Mouse (Mus musculus) G1E (cell line): ENCODE measurements around the gene Taok2. TPM values are rescaled to one million over a fixed set of nuclear protein-coding genes. Genes with fewer than 3 reads are reported as not detected.

Source experiments
- ATAC-seq: 2 replicates; pipeline ENCODE4 v1.8.0; 2016; ENCODE audit warnings: mild to moderate bottlenecking; ENCODE audit not compliant: insufficient number of reproducible peaks, poor library complexity, low FRiP score, severe bottlenecking; ENCODE audit errors: extremely low read depth
- DNase-seq: peaks from one replicate; pipeline ENCODE4 v3.0.0; 2012; ENCODE audit warnings: low spot score
- H3K27me3 ChIP-seq: 2 replicates; pipeline ENCODE4 v1.6.1; 2012; ENCODE audit warnings: mild to moderate bottlenecking, low read length, inconsistent platforms; ENCODE audit not compliant: insufficient read depth
- H3K36me3 ChIP-seq: replicated peaks from 2 replicates; pipeline ENCODE3; 2012; ENCODE audit warnings: mild to moderate bottlenecking, inconsistent platforms
- H3K4me1 ChIP-seq: 2 replicates; pipeline ENCODE4 v1.6.1; 2012; ENCODE audit warnings: low read depth, low read length, inconsistent platforms, mixed read lengths; ENCODE audit not compliant: insufficient read depth
- H3K4me3 ChIP-seq: 2 replicates; pipeline ENCODE4 v1.5.1; 2012; ENCODE audit warnings: low read depth, mild to moderate bottlenecking, inconsistent platforms, low read length, moderate library complexity, mixed read lengths
- H3K9me3 ChIP-seq: replicated peaks from 2 replicates; pipeline ENCODE4 v1.6.1; 2012; ENCODE audit warnings: inconsistent platforms
- CTCF ChIP-seq: IDR thresholded peaks from 2 replicates; pipeline ENCODE4 v1.5.1; 2012; ENCODE audit warnings: low read depth, low read length, inconsistent platforms, mixed read lengths
- GATA1 ChIP-seq: IDR thresholded peaks from 2 replicates; pipeline ENCODE4 v1.6.1; 2012; ENCODE audit warnings: borderline replicate concordance, low read length, inconsistent platforms, mixed read lengths
- GATA2 ChIP-seq: IDR thresholded peaks from 2 replicates; pipeline ENCODE4 v1.6.1; 2012; ENCODE audit warnings: low read depth, low read length, inconsistent platforms, borderline replicate concordance
- POLR2AphosphoS5 ChIP-seq: IDR thresholded peaks from 2 replicates; pipeline ENCODE4 v1.6.1; 2012; ENCODE audit warnings: low read depth, low read length, inconsistent platforms; ENCODE audit not compliant: insufficient replicate concordance
- TAL1 ChIP-seq: conservative IDR thresholded peaks from 2 replicates; pipeline ENCODE4 v1.6.1; 2012; ENCODE audit warnings: low read depth, low read length, inconsistent platforms, mixed read lengths
- polyA plus RNA-seq: library from polyadenylated mRNA; stranded (reverse); fragments of >175 nt; gene quantifications from 2 replicates; pipeline ENCODE4 v1.2.3, GENCODE M21; 2012
- total RNA-seq, 2 experiments: library from RNA; stranded (forward) in 1 of 2; stranded (reverse) in 1 of 2; fragments of 200-1000 nt in 1 of 2; fragments of >200 nt in 1 of 2; fragmentation: Nextera tagmentation in 1 of 2; gene quantifications; 2 replicates each; pipeline ENCODE4 v1.2.3; 2014 to 2017

Gene Taok2
- total and polyA plus RNA-seq, 3 experiments, result 36.2 to 181 (median 53.6) TPM

DNA sequence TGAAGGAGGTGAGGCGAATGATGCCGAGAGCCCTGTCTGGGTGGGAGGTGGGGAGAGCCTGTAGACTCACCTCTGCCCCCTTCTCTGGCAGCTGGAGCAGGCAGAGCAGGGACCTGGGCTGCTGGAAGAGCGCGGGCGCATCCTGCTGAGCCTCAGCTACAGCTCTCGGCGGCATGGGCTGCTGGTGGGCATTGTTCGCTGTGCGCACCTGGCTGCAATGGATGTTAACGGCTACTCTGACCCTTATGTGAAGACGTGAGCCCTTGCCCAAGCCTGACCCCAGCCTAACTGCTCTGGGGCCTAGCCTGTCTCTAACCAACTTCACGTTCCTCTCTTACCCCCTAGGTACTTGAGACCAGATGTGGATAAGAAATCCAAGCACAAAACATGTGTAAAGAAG lies 33.3 kb downstream of the Taok2 start:
- peaks cover 41% of the 10 kb centered on the region for H3K27me3 ChIP-seq
- peaks cover 61% of the 10 kb centered on the region for H3K36me3 ChIP-seq
- TF ChIP-seq GATA1 (no peak), TAL1 (no peak)
- no peak for DNase-seq
- H3K4me3 ChIP-seq, result no peak overlapping the region
- H3K9me3 ChIP-seq, result no peaks in the 10 kb centered on the region
- ATAC-seq, result no peak
- H3K4me1 ChIP-seq, result peaks cover 46% of the 10 kb centered on the region

DNA sequence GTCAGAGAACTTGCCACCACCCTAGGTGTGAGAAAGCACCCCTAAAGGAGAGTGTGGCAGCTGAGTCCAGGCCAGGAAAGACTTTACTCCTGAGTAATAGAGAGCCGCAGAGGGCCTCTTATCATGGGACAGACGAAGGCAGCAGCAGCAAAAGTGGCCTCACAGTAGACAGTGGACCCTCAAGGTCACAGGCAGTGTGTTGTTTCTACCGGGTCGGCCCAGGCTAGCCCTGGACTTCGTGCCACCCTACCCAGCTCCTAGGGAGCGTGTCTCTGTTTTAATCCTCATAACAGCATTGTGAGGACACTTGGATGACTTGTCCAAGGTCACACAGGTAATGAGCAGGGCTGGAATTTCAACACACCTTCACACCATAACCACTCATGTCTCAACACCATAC lies 34.3 kb downstream of the Taok2 start:
- Histone ChIP-seq H3K4me1 (peaks cover 36% of the 10 kb centered on the region), H3K4me3 (no peak overlapping the region), H3K27me3 (peaks cover 46% of the 10 kb centered on the region), H3K36me3 (peaks cover 50% of the 10 kb centered on the region), H3K9me3 (no peaks in the 10 kb centered on the region)
- DNase-seq (no peak), ATAC-seq (no peak)
- TF ChIP-seq GATA2 (no peak), GATA1 (no peak), POLR2AphosphoS5 (peak; percentile 86; the same call in 1 of the 2 replicates)

DNA sequence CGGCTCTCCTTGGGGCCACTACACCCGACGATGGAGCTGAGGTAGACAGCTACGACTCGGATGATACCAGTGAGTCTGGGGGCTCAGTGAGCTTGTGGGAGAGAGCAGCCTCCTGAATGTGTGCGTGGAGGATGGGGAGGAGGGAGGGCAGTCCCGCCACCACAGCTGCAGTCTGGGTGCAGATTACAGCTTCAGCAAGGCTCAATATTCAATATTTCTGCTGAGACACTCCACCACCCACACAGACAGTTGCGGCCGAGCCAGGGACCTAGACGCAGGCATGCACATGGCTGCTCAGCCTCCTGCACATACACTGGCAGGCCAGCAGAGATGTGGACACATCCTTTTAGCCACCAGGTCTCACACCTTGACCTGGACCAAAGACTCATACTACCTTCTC lies 35.7 kb downstream of the Taok2 start:
- Histone ChIP-seq H3K9me3 (no peaks in the 10 kb centered on the region), H3K27me3 (peaks cover 58% of the 10 kb centered on the region), H3K4me1 (peaks cover 23% of the 10 kb centered on the region), H3K4me3 (no peak overlapping the region), H3K36me3 (peaks cover 37% of the 10 kb centered on the region)
- DNase-seq (no peak), ATAC-seq (peak; percentile 8; the same call in 1 of the 2 replicates)
- TF ChIP-seq TAL1 (no peak), CTCF (no peak), POLR2AphosphoS5 (no peak), GATA1 (no peak), GATA2 (no peak)

DNA sequence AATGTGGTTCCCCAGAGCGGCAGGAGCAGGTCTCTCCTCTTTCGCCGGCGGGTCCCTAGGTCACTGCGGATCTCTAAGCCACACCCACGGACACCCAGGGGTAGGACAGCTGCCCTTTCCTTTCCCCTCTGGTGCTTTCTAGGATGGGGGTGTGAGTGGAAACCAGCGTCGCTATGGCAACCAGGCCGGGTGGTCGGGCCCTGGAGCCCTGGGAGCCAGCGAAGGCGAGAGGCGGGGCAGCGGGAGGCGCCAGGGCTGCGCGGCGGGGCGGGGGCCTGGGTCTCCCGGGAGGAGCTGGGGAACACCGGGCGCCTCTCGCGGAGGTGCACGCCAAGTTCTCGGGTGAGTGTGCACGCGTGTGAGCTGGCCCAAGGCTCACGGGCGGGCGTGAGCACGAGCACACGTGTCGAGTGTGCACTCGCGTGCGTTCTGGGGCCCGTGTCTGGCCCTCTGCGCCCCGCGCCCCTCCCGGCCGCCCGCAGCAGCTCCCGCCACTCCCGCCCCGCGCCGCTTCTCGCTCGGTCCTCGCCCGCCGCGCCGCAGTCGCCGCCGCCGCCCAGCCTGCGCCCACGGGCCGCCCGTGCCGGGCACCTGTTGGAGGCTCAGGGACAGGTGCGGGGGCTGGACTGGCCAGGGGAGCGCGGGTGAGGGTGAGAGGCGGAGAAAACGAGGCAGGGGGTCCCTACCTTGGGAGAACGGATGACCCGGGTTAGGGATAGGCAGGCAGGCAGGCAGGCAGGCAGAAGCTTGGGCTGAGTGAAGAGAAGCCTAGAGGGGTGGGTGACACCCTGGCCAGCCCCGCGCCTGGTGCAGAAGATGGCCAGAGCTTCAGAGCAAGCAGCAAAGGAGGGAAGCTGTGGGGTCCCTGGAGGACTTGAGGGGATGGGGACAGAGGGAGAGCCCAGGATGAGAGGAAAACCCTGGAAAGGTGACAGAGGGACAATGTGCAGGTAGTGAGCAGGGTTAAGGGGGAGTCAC lies 36.8 kb downstream of the Taok2 start:
- Histone ChIP-seq H3K4me3 (no peak overlapping the region; the same call in 1 of the 2 replicates), H3K36me3 (peaks cover 26% of the 10 kb centered on the region), H3K27me3 (peaks cover 67% of the 10 kb centered on the region), H3K9me3 (no peaks in the 10 kb centered on the region), H3K4me1 (peaks cover 17% of the 10 kb centered on the region)
- DNase-seq (no peak), ATAC-seq (no peak)
- TF ChIP-seq CTCF (no peak), GATA1 (no peak), POLR2AphosphoS5 (no peak), GATA2 (no peak), TAL1 (no peak)

DNA sequence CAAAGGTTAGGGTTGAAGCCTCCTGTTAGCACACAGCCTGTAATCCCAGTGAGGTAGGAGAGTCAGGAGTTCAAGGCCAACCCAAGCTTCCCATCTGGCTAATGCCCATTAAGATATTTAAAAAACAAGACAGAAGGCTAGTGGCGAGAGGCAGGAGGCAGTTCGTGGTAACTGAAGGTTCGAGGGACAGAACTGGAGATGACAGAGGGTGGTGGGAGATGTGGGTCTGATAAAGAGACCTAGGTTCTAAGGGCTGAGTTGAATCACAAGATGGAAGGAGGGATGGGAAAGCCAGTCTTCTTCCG lies 37.4 kb downstream of the Taok2 start, which contains the start of gene Doc2a:
Gene Doc2a (plus strand): TSS at position 301 of the 305 bp plus-strand sequence.
- Histone ChIP-seq H3K27me3 (peaks cover 71% of the 10 kb centered on the region), H3K4me1 (peaks cover 13% of the 10 kb centered on the region), H3K36me3 (peaks cover 19% of the 10 kb centered on the region), H3K4me3 (no peak within 1 kb of the TSS; the same call in 1 of the 2 replicates), H3K9me3 (no peaks in the 10 kb centered on the region)
- TF ChIP-seq POLR2AphosphoS5 (no peak), GATA1 (no peak), TAL1 (no peak), GATA2 (no peak), CTCF (no peak)
- DNase-seq, result no peak
- no peak for ATAC-seq

DNA sequence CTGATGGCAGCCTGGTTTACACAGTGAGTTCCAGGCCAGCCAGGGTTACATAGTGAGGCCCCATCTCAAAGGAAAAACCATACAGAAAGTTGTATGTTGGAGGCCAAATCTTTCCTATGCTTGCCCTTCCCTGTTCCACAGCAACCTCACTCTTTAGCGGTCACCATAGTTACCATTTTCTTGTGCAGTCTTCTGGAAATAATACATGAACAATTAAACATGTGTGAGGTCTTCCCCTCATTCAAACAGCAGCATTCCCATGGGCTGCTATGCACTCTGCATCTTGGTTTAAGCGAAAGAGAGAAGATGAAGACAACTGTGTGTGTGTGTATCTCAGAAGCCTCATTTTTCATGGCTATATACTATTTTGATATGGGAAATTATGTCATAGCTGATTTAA lies 39.0 kb downstream of the Taok2 start:
- TF ChIP-seq TAL1, result no peak
- no peak for TF ChIP-seq CTCF
- no peak for TF ChIP-seq POLR2AphosphoS5
- TF ChIP-seq GATA1, result no peak
- TF ChIP-seq GATA2, result no peak
- Histone ChIP-seq H3K27me3 (peaks cover 76% of the 10 kb centered on the region), H3K36me3 (peaks cover 4% of the 10 kb centered on the region), H3K9me3 (peaks cover 5% of the 10 kb centered on the region), H3K4me3 (no peak overlapping the region), H3K4me1 (peaks cover 13% of the 10 kb centered on the region)
- DNase-seq (no peak), ATAC-seq (no peak)
